Mouse (Mus musculus) kidney, postnatal 4 days (tissue): Measurements from ENCODE around the gene Ciita.

ENCODE experiments used
- DNase-seq, 2 experiments: peaks; one replicate each; pipeline ENCODE4 v3.0.0; 2021; ENCODE audit warnings: mixed read lengths in 2 of 2

Ciita gene

DNA sequence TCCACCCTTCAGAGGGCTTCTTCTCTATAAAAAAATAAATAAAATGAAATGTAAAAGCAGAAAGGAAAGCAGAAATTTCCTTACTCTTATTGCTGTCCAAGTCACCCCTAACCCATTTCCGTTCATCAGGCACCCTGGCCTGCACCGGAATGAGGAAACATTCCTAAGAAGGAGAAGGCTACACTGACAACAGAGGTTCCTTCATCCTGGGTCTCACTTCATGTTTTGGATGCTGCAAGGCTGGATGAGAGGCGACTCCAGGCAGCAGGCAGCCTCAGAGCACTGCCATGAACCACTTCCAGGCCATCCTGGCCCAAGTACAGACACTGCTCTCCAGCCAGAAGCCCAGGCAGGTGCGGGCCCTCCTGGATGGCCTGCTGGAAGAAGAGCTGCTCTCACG lies at the start of gene Ciita:
Gene Ciita, plus strand, starts transcription at position 203 of the 400 bp plus-strand sequence.
- no peak for DNase-seq

DNA sequence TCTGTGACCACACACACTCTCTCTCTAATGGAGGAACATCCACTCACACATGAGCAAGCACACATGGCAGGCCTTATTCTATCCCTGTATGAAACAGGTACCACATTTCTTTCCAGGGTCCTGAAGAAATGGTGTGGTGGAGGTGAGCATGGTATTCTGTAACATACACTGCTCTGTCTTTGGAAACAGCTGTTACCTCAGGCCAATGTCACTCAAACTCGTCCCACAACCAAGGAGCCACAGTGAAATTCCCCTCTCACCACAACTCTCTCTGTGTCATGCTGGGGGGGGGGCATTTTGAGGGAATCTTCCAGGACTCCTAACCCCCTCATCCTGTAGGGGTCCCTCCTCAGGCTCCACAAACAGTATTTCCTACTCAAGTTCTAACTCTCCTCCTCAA lies 47.9 kb upstream of the Ciita start:
- DNase-seq, result no peak

DNA sequence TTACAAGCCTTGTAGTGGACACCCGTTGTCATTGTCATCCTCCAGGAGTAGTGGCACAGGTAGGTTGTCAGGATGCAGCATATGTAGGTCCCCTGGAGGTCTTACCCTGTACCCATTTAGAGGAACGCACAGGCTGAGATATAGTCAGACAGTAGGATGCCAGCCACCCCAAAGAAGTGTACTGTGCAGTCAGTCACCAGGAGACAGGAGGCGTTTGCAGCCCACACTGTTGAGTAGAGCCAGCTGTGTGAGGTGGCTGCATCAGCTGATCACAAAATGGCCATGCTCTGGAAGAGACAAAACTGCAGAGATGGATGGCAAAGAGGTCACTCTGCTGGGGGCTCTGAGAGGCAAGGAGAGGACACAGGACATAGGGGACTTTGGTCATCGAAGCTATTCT lies 47.5 kb upstream of the Ciita start:
- DNase-seq, result no peak

DNA sequence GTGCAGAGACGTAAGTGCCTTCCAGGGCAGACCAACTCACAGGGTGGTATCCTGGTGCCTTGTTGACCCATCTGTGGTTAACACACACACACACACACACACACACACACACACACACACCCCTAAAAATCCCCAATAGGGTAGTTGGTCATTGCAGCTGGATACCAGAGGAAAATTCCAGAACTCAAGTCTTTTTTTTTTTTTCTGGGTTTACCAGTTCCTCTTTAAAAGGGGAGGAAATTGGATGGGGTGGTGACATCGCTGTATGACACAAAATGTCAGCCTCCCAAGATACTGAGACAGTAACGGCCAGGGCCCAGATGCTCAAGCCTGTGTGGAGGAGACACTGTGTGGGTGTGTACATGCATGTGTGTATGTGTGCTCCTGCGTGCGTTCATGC lies 46.5 kb upstream of the Ciita start:
- no peak for DNase-seq

DNA sequence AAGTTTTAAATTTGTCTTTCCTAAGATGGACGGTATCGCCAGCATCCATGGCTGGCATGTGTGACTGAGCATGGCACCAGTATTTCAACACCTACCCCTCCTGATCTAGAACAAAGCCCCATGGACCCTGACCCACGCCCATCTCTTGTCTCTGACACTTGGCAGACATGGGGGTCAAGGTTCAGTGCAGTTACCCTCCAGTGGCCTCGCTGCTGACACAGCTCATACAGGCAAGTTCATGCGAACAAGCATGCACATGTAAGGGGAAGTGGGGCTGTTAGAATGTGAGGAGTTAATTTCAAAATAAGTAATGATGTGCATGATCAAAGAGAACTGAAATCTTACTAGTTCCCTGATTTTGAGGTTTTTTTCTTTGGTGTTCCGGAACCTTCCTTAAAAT lies 43.7 kb upstream of the Ciita start:
- DNase-seq, result peak; percentile 22 to 55

DNA sequence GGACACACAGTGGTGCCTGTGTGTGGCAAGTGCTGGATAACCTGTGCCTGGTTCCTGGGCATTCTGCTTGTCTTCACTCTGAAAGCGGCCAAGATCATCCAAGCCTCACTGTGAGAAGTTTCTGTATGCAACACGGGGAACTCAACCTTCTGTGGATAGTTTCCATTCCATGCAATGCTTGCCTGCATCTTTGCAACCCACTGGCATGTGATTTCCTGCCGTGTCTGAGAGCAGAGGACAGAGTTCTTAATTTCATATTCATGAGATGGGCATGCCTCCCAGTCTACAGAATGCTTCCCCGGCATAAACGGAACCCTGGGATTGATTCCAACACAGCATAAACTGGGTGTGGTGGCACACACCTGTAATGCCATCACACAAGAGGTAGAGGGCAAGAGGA lies 41.8 kb upstream of the Ciita start:
- DNase-seq, result no peak

DNA sequence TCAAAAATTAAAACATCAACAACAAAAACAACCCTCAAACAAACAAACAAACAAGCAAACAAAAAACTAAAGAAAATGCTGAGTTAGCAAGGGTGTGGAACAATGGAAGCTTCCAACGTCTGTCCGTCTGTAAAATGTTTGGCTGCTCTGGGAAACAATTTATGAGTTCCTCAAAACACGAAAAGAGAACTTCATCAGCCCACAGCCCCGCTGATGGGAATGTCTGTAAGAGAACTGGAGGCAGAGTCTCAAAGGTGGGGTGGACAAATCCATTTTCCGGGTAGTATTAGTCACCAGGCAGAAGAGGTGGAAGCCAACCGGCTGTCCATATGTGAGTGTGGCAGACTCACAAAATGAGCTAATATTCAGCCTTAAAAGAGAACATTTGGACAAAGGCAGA lies 38.5 kb upstream of the Ciita start:
- no peak for DNase-seq

DNA sequence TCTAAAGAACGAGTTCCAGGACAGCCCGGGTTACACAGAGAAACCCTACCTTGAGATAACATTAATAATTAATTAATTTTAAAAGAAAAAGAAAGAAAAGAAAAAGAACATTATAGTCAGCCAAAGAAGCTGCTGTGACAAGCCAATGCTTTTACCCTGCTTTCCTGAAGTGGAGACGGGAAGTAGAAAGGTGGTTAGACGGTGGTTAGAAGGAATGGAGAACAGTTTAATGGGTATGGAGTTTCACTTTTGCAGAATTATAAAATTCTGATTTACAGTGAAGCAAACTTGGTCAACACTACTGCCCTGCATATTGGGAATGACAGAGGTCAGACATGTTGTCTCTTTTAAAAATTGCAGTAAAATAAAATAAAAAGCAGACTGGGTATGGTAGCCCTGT lies 38.1 kb upstream of the Ciita start:
- no peak for DNase-seq

DNA sequence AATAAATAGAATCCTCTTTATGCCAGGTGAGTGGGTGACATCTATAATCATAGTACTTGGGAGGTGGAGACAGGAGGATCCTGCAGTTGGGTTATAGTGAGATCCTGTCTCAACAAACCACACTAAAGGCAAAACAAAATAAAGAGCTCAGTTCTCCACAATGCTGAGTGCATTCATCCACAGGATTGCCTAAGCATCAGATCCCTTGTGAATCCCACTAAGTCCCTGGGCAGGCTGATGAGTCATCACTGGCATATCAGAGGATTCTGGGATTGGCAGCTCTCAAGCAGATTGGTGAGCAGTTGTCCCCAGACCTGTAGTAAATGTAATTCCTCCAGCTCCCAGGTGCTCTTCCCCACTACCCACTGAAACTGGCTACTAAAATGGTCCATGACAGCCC lies 36.1 kb upstream of the Ciita start:
- no peak for DNase-seq

DNA sequence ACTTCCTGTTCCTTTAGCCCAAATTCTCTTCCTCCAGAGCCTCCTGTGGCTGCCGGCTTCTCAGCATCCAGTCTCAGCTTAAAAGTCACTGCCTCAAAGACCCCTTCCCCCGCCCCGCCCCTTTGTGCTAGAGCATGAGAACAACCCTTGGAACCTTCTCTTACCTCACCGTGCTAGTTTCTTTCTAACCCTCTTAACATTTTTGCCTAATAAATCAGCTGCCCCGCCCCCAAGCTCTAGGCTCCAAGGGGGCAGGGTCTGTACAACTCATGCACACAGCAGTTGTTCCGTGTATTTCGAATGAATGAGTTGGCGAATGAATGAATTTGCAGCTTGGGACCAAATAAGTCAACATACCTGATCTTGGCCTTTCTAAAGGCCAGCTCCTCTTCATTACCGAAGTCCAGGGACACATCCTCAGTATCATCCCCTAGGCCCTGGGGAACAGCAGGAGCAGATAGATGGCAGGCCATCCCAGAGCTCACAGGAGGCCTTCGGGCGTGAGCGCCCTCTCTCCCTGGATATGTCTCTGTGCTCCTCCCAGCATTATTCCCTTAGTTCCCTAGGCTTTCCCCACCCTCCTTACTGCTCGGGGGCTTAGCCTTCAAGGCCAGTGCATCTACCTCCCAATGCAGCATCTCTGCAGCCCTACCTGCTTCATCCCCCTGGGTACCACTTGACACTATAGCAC lies 33.1 kb upstream of the Ciita start:
- DNase-seq, result no peak

DNA sequence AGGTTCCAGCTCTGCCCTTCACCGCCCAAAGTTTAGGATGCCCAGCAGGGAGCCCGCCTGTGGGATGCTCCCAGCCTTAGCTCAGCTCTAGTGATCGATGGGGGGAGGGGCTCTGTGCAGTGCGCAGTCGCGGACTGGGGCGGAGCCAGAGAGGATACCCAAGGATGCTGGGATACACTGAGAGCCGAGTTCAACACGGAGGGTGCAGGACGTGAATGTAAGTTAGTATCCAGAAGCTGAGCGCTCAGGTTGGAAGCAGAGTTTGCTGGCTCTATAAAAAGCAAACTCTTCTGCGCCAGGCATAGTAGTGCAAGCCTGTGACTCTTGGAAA lies 32.6 kb upstream of the Ciita start, which contains the start of gene Tvp23a:
Gene Tvp23a, minus strand, starts transcription at position 99 of the 331 bp plus-strand sequence.
- DNase-seq, result peak; percentile 80 to 84

DNA sequence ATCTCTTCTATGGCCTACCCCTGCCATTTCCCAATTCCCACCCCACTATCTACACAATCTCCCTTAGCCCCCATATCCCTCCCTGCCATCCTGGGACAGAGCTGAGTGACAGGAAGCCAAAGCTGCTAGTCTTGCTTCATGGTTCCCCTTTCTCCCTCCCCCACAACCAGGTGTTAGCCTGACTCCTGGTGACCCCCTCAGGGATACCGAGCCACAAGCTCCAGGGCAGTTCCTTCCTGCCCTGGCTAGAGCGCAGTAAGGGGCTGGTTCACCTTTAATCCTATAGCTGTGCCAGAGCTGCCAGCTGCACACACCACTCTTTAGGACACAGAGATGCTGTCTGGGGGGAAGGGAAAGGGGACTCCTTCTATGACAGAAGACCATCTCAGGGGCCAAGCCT lies 32.1 kb upstream of the Ciita start:
- no peak for DNase-seq

DNA sequence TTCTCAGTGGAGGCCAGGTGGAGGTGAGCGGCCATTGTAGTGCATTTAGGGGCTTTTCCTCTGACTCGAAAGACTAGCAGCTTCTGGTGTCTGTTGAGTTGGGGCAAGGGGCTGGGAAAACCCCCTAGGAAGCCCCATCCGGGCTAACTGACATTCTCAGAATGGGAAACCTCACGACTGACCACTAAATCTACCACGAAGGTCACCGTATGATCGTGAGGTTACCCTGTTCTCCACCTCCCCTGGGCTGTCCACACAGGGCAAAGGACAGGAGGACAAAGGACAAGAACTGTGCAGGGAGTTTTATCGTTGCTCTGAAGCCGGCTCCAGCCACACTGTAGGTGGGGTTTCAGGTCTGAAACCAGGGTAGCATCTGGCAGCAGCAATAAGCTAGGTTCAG lies 30.9 kb upstream of the Ciita start:
- DNase-seq, result no peak

DNA sequence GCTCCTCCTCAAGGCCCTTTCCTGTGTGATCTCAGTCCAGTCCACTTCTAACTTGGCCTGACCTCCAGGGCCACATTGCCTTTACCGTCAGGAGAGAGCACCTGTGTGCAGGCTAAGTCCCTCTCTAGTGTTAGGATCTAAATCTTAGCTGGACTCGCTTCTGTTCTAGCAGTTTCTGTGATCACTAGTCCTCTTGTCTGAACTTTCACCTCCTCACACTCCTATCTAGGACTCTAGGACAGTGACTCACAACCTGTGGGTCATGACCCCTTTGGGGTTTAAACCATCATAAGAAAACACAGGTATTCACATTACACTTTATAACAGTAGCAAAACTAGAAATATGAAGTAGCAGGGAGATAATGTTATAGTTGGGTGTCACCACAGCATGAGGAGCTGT lies 28.0 kb upstream of the Ciita start:
- DNase-seq, result no peak

DNA sequence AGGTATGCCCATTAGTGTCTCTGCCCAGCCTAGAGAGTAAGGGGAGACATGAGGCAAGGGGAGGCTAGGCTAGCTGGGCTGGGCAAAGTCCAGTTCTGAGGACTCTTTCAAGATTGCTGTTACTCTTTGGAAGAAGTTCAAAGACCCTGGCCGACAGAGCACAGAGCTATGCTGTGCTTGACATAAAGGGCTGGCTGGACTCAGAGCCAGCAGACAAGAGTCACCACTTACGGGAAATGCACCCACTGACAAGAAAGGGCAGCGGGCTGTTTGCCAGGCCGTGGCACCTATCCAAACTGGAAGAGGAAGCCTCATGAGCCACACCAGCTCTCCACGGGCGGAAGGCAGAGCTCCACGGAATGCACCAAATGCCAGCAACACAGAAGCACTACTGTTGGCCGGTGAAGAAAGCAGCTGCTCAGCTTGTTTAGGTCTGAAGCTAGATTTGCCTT lies 27.4 kb upstream of the Ciita start:
- DNase-seq, result peak; percentile 81 to 88

DNA sequence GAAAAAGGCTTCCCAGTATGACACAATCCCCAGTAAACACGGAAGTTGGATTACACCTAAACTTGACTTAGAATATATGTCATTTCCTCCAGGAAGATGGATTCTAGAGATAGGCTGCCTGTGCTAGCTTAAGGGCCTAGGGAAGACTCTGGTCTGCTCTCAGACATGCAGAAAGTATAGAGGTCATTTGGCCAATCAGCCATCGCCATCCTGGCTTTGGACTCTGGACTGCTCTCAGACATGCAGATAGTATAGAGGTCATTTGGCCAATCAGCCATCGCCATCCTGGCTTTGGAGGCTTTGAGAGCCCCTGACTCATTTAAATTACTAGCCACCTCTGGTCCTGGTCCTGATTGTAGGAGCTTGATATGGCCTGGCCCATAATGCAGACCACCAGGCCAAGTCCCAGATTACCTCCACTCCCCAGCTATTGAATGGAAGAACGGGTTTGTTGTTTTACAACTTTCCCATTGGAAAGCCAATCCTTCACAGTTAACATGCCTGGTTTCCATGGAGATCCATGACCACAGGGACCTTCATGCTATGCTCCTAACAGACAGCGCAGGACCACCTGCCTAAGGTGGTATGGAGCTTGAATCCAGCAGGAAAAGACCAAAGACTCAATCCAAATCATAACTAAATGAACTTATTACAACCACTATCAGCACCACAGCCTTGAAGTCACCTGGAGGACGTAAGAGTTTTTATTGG lies 25.8 kb upstream of the Ciita start:
- DNase-seq, result no peak

DNA sequence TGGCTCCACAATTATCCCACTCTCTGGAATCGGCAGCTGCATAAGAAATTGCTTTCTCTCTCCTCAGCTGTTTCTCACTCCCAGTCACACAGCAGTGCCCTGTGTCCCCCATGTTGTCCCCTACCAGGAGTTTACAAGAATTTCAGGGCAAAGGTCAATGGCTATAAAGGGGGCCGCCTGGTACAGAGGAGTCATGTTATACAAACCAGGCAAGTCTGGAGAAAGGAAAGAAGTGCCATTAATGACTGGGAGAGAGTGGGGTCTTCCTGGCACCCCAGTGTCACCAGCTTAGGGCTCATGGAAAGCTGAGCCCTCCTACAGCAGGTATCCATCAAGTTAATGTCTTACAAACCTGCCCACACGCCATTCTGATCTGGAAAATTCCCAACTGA lies 25.3 kb upstream of the Ciita start:
- no peak for DNase-seq

DNA sequence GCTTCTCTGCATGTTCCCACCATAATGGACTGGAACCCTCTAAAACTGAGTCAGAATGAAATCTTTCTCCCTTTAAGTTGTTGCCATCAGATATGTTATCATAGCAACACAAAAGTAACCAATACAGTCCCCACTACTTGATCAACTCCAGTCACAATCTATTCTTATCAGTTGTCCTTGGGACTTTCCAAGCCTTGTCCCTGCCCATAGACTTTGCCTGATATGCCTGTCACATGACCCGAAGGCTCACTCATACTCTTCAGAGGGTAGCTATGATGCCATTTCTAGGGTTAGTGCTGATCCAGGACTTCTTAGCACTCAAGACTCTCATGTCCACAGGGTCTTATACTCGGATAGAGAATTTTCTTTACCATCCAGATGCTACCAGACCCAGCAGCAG lies 19.7 kb upstream of the Ciita start:
- no peak for DNase-seq

DNA sequence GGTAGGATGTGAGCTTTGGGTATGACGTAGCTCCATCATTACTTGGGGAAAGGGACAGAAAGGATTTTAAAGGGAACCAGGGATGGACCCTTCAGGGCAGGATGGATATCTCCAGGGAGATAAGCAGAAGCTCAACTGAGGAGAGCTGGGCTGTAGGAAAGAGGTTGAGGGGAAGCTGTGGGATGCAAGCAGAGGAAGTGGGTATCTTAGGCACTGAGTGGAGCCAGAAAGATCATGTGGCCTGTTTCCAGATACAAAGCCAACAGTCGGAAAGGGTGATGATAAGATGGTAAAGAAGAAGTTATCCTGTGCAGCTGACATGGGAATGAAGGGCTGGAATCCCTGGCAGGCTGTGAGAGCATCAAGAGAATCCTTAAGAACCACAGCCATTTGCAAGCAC lies 18.7 kb upstream of the Ciita start:
- no peak for DNase-seq

DNA sequence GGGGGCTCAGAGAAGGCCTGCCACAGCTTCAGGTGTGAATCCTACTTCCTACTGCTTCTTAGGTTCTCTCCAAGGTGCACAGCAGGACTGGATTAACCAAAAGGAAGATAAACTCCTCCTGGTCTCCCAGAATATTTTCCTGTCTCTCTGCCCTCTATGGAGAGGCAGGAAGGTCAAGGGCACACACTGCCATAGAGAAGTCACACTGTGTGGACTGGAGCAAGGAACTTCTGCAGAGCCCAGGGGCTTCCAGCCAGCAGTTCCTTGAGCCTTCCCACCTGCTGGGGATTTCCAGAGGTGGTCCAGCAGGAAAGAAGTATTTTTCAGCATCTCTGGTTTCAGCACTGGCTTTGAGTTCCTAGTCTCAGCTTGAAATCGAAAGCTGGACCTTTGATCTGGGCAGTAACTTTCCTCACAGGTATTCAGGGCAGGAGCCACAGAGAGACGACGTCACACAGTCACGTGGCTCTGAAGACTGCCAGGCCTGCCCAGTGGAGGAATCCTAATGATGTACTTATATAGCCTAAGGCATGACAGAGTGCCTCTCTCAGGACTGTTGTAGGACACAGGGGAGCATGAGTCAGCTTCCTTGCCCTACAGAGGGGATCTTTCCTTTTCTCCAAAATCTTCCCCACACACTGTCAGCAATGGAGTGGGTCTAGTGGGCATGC lies 14.7 kb upstream of the Ciita start:
- peak in 1 of 2 experiments; percentile 34 for DNase-seq

DNA sequence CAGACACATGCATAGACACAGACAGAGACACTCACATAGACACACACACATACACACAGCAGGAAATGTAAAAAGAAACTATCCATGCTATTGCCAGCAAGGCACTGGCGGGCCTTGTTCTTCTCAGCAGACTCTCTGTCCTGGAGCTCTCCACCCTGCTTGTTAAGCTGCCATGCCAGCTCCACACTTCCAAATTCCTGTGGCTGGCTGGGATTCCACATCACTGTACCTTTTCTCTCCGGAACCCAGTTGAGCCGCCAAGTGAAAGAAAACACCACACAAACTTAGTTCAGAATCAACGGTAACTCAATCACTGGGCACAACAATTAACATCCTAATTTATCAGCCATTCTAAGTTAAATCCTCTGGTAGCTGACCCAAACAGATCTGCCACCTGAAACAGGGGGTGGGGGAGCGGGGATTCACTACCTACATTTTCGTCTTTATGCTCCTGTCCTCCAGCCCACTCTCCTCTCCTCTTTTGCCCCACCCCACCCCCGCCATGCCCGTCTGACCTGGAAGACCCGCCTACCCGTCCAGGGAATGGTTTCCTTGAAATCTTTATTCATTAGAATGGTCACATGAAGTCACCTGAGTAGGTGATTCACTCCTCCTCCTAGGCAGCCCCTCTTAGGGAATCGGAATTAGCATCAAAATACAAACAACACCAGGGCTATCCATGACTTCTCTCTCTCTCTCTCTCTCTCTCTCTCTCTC lies 12.3 kb upstream of the Ciita start:
- DNase-seq, result no peak

DNA sequence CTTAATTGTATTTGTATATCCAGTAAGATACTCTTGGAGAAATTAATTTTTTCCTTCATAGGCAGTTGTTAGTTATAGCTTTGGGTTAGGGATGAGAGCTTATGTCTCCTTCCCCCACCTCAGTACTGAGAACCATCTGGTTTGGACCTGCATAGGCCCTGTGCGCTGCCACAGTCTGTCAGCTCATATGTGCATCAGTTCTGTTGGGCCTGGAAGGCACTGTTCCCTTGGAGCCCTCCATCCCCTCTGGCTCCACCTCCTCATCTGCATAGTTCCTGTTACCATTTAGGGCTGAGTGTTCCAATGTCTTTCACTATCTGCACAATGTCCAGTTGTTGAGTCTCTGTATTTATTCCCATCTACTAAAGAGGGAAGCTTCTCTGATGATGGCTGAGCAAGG lies 11.7 kb upstream of the Ciita start:
- no peak for DNase-seq

DNA sequence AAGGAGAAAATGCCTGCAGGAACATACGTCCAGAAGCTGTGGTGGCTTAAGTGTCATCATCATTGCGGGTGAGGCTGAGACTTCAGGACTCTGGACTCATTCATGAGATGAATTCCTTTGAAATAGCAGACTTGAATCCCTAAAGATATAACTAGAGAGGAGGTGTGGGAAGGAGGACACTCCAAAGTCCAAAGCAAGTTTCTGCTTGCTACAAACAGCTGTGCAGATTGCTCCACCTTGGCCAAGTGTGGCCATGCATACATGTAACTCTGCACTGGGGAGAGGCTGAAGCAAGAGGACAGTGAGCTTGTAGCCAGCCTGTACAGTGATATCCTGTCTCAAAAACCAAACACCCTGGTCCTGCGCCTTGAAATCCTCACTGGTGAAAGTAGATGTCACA lies 7.9 kb upstream of the Ciita start:
- DNase-seq, result no peak

DNA sequence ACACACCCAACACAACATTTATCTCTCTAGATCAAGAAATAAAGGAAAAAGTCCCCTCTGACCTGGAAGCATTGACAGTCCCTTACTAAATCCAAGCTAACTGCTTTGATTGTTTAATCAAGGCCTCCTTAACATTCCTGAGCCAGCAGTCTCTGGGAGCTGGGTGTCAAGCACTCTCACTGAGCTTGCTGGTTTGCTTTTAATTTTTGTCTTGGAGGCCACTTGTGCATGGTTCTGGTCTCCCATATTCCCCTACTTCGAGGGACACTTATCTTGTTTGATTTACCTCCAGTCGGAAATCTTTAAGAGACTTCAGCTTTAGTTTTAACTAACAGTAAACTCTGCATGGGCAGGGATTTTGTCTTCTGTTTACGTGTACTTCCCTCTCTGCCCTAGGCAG lies 4.9 kb upstream of the Ciita start:
- DNase-seq, result no peak
